Mouse (Mus musculus): ENCODE results near the gene Dhrs7b. TPM values are rescaled to one million over a fixed set of nuclear protein-coding genes. Genes with fewer than 3 reads are reported as not detected.

Dhrs7b gene
- 20.9 and 24.0 TPM in 2 replicates for polyA plus RNA-seq (2011; ENCODE audit: insufficient read depth, insufficient read length, low read depth, missing spikeins)

- Histone ChIP-seq H3K4me1 (ENCODE audit: control insufficient read depth, insufficient read depth, low read length) (peaks cover under 1% of the 10 kb centered on the region), H3K36me3 (ENCODE audit: control insufficient read depth, insufficient read depth, low read length, poor library complexity, severe bottlenecking) (no peaks in the 10 kb centered on the region; the same call in 1 of the 2 replicates), H3K27ac (ENCODE audit: insufficient read depth, low read length) (peak within 1 kb of the TSS; percentile 57), H3K9ac (ENCODE audit: low read depth, poor library complexity, severe bottlenecking) (peak within 1 kb of the TSS; percentile 63), H3K9me3 (replicated peaks; ENCODE audit: control insufficient read depth, insufficient read depth, low read length, poor library complexity, severe bottlenecking) (no peaks in the 10 kb centered on the region), H3K4me3 (ENCODE audit: low read depth, low read length) (peak within 1 kb of the TSS; percentile 88), H3K27me3 (ENCODE audit: control insufficient read depth, insufficient read depth, low read length, poor library complexity, severe bottlenecking) (no peaks in the 10 kb centered on the region)
- TF ChIP-seq POLR2A (IDR thresholded peaks at IDR 0.05; ENCODE audit: insufficient read depth, low read length) (peak; percentile 73), CTCF (IDR thresholded peaks at IDR 0.05; ENCODE audit: low read depth, low read length) (no peak), EP300 (IDR thresholded peaks at IDR 0.05; ENCODE audit: insufficient read depth, low read depth, low read length) (no peak)
Measured at GRCm38 (mm10) chr11:60830433-60831052, at the start of gene Dhrs7b. TSS of gene Dhrs7b (plus strand) at chr11:60830631.

GRCm38 (mm10) chr11:60784179-60784922, 46.1 kb upstream of the Dhrs7b start:
- Histone ChIP-seq H3K4me3 (ENCODE audit: low read depth, low read length) (no peak overlapping the region), H3K27me3 (ENCODE audit: control insufficient read depth, insufficient read depth, low read length, poor library complexity, severe bottlenecking) (no peaks in the 10 kb centered on the region), H3K27ac (ENCODE audit: insufficient read depth, low read length) (no peak overlapping the region), H3K36me3 (ENCODE audit: control insufficient read depth, insufficient read depth, low read length, poor library complexity, severe bottlenecking) (peaks cover 67% of the 10 kb centered on the region), H3K9me3 (replicated peaks; ENCODE audit: control insufficient read depth, insufficient read depth, low read length, poor library complexity, severe bottlenecking) (no peaks in the 10 kb centered on the region), H3K9ac (ENCODE audit: low read depth, poor library complexity, severe bottlenecking) (no peak overlapping the region), H3K4me1 (ENCODE audit: control insufficient read depth, insufficient read depth, low read length) (no peaks in the 10 kb centered on the region)
- TF ChIP-seq CTCF (IDR thresholded peaks at IDR 0.05; ENCODE audit: low read depth, low read length) (no peak), POLR2A (IDR thresholded peaks at IDR 0.05; ENCODE audit: insufficient read depth, low read length) (no peak), EP300 (IDR thresholded peaks at IDR 0.05; ENCODE audit: insufficient read depth, low read depth, low read length) (no peak)

- H3K9me3 ChIP-seq (replicated peaks; ENCODE audit: control insufficient read depth, insufficient read depth, low read length, poor library complexity, severe bottlenecking), result no peaks in the 10 kb centered on the region
- no peak overlapping the region for H3K4me3 ChIP-seq (ENCODE audit: low read depth, low read length)
- no peaks in the 10 kb centered on the region for H3K4me1 ChIP-seq (ENCODE audit: control insufficient read depth, insufficient read depth, low read length)
- H3K27ac ChIP-seq (ENCODE audit: insufficient read depth, low read length), result no peak overlapping the region
- H3K27me3 ChIP-seq (ENCODE audit: control insufficient read depth, insufficient read depth, low read length, poor library complexity, severe bottlenecking), result no peaks in the 10 kb centered on the region
- H3K36me3 ChIP-seq (ENCODE audit: control insufficient read depth, insufficient read depth, low read length, poor library complexity, severe bottlenecking), result peaks cover 81% of the 10 kb centered on the region
- TF ChIP-seq CTCF (IDR thresholded peaks at IDR 0.05; ENCODE audit: low read depth, low read length) (no peak), POLR2A (IDR thresholded peaks at IDR 0.05; ENCODE audit: insufficient read depth, low read length) (no peak), EP300 (IDR thresholded peaks at IDR 0.05; ENCODE audit: insufficient read depth, low read depth, low read length) (no peak)
- no peak overlapping the region for H3K9ac ChIP-seq (ENCODE audit: low read depth, poor library complexity, severe bottlenecking)
Measured at GRCm38 (mm10) chr11:60787595-60787994, 42.8 kb upstream of the Dhrs7b start.

- H3K36me3 ChIP-seq (ENCODE audit: control insufficient read depth, insufficient read depth, low read length, poor library complexity, severe bottlenecking), result peaks cover 90% of the 10 kb centered on the region
- TF ChIP-seq CTCF (IDR thresholded peaks at IDR 0.05; ENCODE audit: low read depth, low read length) (no peak), EP300 (IDR thresholded peaks at IDR 0.05; ENCODE audit: insufficient read depth, low read depth, low read length) (no peak), POLR2A (IDR thresholded peaks at IDR 0.05; ENCODE audit: insufficient read depth, low read length) (no peak)
Measured at GRCm38 (mm10) chr11:60790472-60790871, 40.0 kb upstream of the Dhrs7b start.

GRCm38 (mm10) chr11:60796342-60796741, 34.1 kb upstream of the Dhrs7b start:
- Histone ChIP-seq H3K9ac (ENCODE audit: low read depth, poor library complexity, severe bottlenecking) (no peak overlapping the region), H3K4me3 (ENCODE audit: low read depth, low read length) (no peak overlapping the region), H3K9me3 (replicated peaks; ENCODE audit: control insufficient read depth, insufficient read depth, low read length, poor library complexity, severe bottlenecking) (no peaks in the 10 kb centered on the region), H3K27me3 (ENCODE audit: control insufficient read depth, insufficient read depth, low read length, poor library complexity, severe bottlenecking) (no peaks in the 10 kb centered on the region), H3K36me3 (ENCODE audit: control insufficient read depth, insufficient read depth, low read length, poor library complexity, severe bottlenecking) (peaks cover 85% of the 10 kb centered on the region), H3K27ac (ENCODE audit: insufficient read depth, low read length) (no peak overlapping the region), H3K4me1 (ENCODE audit: control insufficient read depth, insufficient read depth, low read length) (no peaks in the 10 kb centered on the region)
- TF ChIP-seq EP300 (IDR thresholded peaks at IDR 0.05; ENCODE audit: insufficient read depth, low read depth, low read length) (no peak), CTCF (IDR thresholded peaks at IDR 0.05; ENCODE audit: low read depth, low read length) (no peak), POLR2A (IDR thresholded peaks at IDR 0.05; ENCODE audit: insufficient read depth, low read length) (no peak)

More at GRCm38 (mm10) chr11:60790472-60790871, 40.0 kb upstream of the Dhrs7b start:
- H3K9me3 ChIP-seq (replicated peaks; ENCODE audit: control insufficient read depth, insufficient read depth, low read length, poor library complexity, severe bottlenecking), result no peaks in the 10 kb centered on the region
- no peak overlapping the region for H3K4me3 ChIP-seq (ENCODE audit: low read depth, low read length)
- H3K27ac ChIP-seq (ENCODE audit: insufficient read depth, low read length), result no peak overlapping the region
- no peaks in the 10 kb centered on the region for H3K27me3 ChIP-seq (ENCODE audit: control insufficient read depth, insufficient read depth, low read length, poor library complexity, severe bottlenecking)
- H3K9ac ChIP-seq (ENCODE audit: low read depth, poor library complexity, severe bottlenecking), result no peak overlapping the region
- no peaks in the 10 kb centered on the region for H3K4me1 ChIP-seq (ENCODE audit: control insufficient read depth, insufficient read depth, low read length)

GRCm38 (mm10) chr11:60799977-60800376, 30.5 kb upstream of the Dhrs7b start:
- TF ChIP-seq CTCF (IDR thresholded peaks at IDR 0.05; ENCODE audit: low read depth, low read length) (no peak), POLR2A (IDR thresholded peaks at IDR 0.05; ENCODE audit: insufficient read depth, low read length) (no peak)
- H3K9me3 ChIP-seq (replicated peaks; ENCODE audit: control insufficient read depth, insufficient read depth, low read length, poor library complexity, severe bottlenecking), result no peaks in the 10 kb centered on the region

More at GRCm38 (mm10) chr11:60799977-60800376, 30.5 kb upstream of the Dhrs7b start:
- Histone ChIP-seq H3K36me3 (ENCODE audit: control insufficient read depth, insufficient read depth, low read length, poor library complexity, severe bottlenecking) (peaks cover 78% of the 10 kb centered on the region), H3K27me3 (ENCODE audit: control insufficient read depth, insufficient read depth, low read length, poor library complexity, severe bottlenecking) (no peaks in the 10 kb centered on the region), H3K27ac (ENCODE audit: insufficient read depth, low read length) (no peak overlapping the region), H3K4me1 (ENCODE audit: control insufficient read depth, insufficient read depth, low read length) (no peaks in the 10 kb centered on the region), H3K9ac (ENCODE audit: low read depth, poor library complexity, severe bottlenecking) (no peak overlapping the region), H3K4me3 (ENCODE audit: low read depth, low read length) (no peak overlapping the region)

All from ES-Bruce4 (cell line).